Mouse (Mus musculus) heart, adult 2 months (tissue): ENCODE results near the gene Lsmem1. TPM values are rescaled to one million over a fixed set of nuclear protein-coding genes. Genes with fewer than 3 reads are reported as not detected.

Source experiments
- DNase-seq, 2 experiments: peaks; one replicate each; pipeline ENCODE4 v3.0.0; 2021
- H3K27ac ChIP-seq: fragments of 200-600 bp; 2 replicates; pipeline ENCODE4 v1.8.1; 2022
- H3K27me3 ChIP-seq: fragments of 200-500 bp; 2 replicates; pipeline ENCODE4 v1.6.1; 2012; ENCODE audit warnings: mild to moderate bottlenecking, low read length, inconsistent platforms, mixed read lengths; ENCODE audit not compliant: control insufficient read depth, insufficient read depth
- H3K36me3 ChIP-seq: fragments of 200-500 bp; 2 replicates; pipeline ENCODE4 v1.6.1; 2012; ENCODE audit warnings: low read length, inconsistent platforms; ENCODE audit not compliant: control insufficient read depth, insufficient read depth
- H3K4me1 ChIP-seq: fragments of 200-500 bp; 2 replicates; pipeline ENCODE4 v1.6.1; 2011; ENCODE audit warnings: low read length; ENCODE audit not compliant: control insufficient read depth, insufficient read depth
- H3K4me3 ChIP-seq: fragments of 200-600 bp; 2 replicates; pipeline ENCODE4 v1.8.1; 2022
- H3K79me2 ChIP-seq: fragments of 200-500 bp; replicated peaks from 2 replicates; pipeline ENCODE4 v1.6.1; 2012; ENCODE audit warnings: mild to moderate bottlenecking, inconsistent platforms, low read length, moderate library complexity, mixed read lengths; ENCODE audit not compliant: control insufficient read depth, insufficient read depth
- H3K9ac ChIP-seq: fragments of 200-500 bp; 2 replicates; pipeline ENCODE4 v1.6.1; 2012; ENCODE audit warnings: low read depth, mild to moderate bottlenecking, control low read depth, inconsistent platforms, low read length, mixed read lengths
- CTCF ChIP-seq: fragments of 200-600 bp; IDR thresholded peaks from 2 replicates; pipeline ENCODE4 v1.8.1; 2022; ENCODE audit warnings: antibody characterized with exemption, mild to moderate bottlenecking, moderate library complexity
- WGBS: fragments of 180-500 bp; shearing (Covaris S2); methylation state at CpG from one replicate; pipeline ENCODE4 v1.1.7; 2018; 5-methylcytosine and 5-hydroxymethylcytosine counted together
- intact Hi-C: fragments of 180-260 bp; cut with DNase I; formaldehyde crosslinking; loops from one replicate; pipeline ENCODE4 v1.15.1; 2025
- microRNA-seq, 2 experiments: library from miRNA; unstranded; fragments of <30 nt; microRNA quantifications; one replicate each; pipeline ENCODE4 v1.2.0; 2021
- polyA plus RNA-seq: library from polyadenylated mRNA; depleted of rRNA; stranded (reverse); fragments of >200 nt; gene quantifications from 2 replicates; pipeline ENCODE4 v1.2.3, GENCODE M21; 2012; rRNA removed
- total RNA-seq, 2 experiments: library from RNA; stranded (reverse); gene quantifications; 2 replicates each; pipeline ENCODE4 v1.2.3; 2021

Gene Lsmem1
- total and polyA plus RNA-seq, 3 experiments, result 22.2 to 45.4 (median 43.2) TPM

DNA sequence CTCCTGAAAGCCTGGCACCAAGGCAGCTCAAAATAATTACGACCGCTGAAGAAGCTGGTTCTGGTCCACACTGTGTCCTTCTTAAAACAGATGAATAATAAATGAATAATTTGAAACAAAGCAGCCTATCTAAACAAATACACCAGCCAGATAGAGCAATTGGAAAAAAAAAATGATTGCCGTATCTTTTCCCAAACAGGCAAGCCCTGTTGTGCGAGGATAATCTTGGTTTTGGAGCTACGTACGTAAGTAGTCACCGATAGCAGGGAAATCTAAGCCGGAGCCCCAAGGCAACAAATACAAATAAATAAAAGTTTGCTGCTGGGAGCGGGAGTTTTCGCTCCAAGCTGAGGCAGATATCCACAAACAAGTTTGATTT, 66.1 kb downstream of the Lsmem1 start:
- intact Hi-C loops, result no loop called here
- TF ChIP-seq CTCF, result no peak
- H3K79me2 ChIP-seq, result no peaks in the 10 kb centered on the region
- no peak overlapping the region for H3K27ac ChIP-seq
- no peak for DNase-seq
- H3K4me1 ChIP-seq, result no peaks in the 10 kb centered on the region
- H3K36me3 ChIP-seq, result no peaks in the 10 kb centered on the region
- peaks cover 3% of the 10 kb centered on the region for H3K27me3 ChIP-seq
- 28% methylated on average over 10 of the region's 10 CpGs for WGBS
- H3K9ac ChIP-seq, result no peak overlapping the region
- peak overlapping the region; percentile 28 for H3K4me3 ChIP-seq

Small RNAs within 50 kb of the gene (microRNA-seq; reads per million reads assigned to microRNA genes)
- 4.6 to 6.2 reads per million in 2 experiments for gene Mir1938

Other genes starting within 250 kb of the Lsmem1 start
- gene Arl4a, start 161.5 kb downstream of the Lsmem1 start, total RNA-seq, result 10 to 100 TPM; 23.8 to 25.9 TPM
- gene Arl4a, start 161.5 kb downstream of the Lsmem1 start, polyA plus RNA-seq, result 8.6 and 12.9 TPM in 2 replicates
- 1 to 10 TPM in 1 of 2 experiments, under 1 TPM in 1; 0.84 to 1.1 TPM for gene Scin, start 65.3 kb downstream of the Lsmem1 start, total RNA-seq
- 2.0 and 2.1 TPM in 2 replicates for gene Scin, start 65.3 kb downstream of the Lsmem1 start, polyA plus RNA-seq
- 10 to 100 TPM; 85.1 to 87.6 TPM for gene Ifrd1, start 49.0 kb upstream of the Lsmem1 start, total RNA-seq
- 14.1 and 34.8 TPM in 2 replicates for gene Ifrd1, start 49.0 kb upstream of the Lsmem1 start, polyA plus RNA-seq
- 10 to 100 TPM; 10.6 to 10.9 TPM for gene Zfp277, start 246.4 kb upstream of the Lsmem1 start, total RNA-seq
- 5.2 and 8.5 TPM in 2 replicates for gene Zfp277, start 246.4 kb upstream of the Lsmem1 start, polyA plus RNA-seq
- gene Dock4, start 246.5 kb upstream of the Lsmem1 start, total RNA-seq, result 10 to 100 TPM; 11.2 to 13.6 TPM
- 4.3 and 7.5 TPM in 2 replicates for gene Dock4, start 246.5 kb upstream of the Lsmem1 start, polyA plus RNA-seq